Mouse (Mus musculus) liver, embryonic 13.5 days (tissue): ENCODE data around the gene Ddx41. TPM values are rescaled to one million over a fixed set of nuclear protein-coding genes. Genes with fewer than 3 reads are reported as not detected.
A peak's percentile ranks its signal among the peaks of the same experiment; 100 is the strongest.

ENCODE experiments used
- ATAC-seq: fragments of 200-750 bp; cut with Nextera tagmentation; 2 replicates; pipeline ENCODE4 v1.8.0; 2017; ENCODE audit warnings: low read depth, mild to moderate bottlenecking, moderate number of reproducible peaks, moderate library complexity
- DNase-seq: peaks from one replicate; pipeline ENCODE4 v3.0.0; 2022
- H3K27ac ChIP-seq: fragments of 300-500 bp; sonication (generic); 2 replicates; pipeline ENCODE4 v1.5.1; 2015; ENCODE audit warnings: moderate library complexity, mild to moderate bottlenecking, inconsistent platforms
- H3K27me3 ChIP-seq: fragments of 300-500 bp; sonication (generic); 2 replicates; pipeline ENCODE4 v1.6.1; 2015; ENCODE audit warnings: mild to moderate bottlenecking, inconsistent platforms
- H3K36me3 ChIP-seq: fragments of 300-500 bp; sonication (generic); 2 replicates; pipeline ENCODE4 v1.6.1; 2015; ENCODE audit warnings: mild to moderate bottlenecking, inconsistent platforms
- H3K4me1 ChIP-seq: fragments of 300-500 bp; sonication (generic); replicated peaks from 2 replicates; pipeline ENCODE4 v1.6.1; 2015; ENCODE audit warnings: inconsistent platforms
- H3K4me2 ChIP-seq: fragments of 300-500 bp; sonication (generic); 2 replicates; pipeline ENCODE4 v1.6.1; 2015; ENCODE audit warnings: inconsistent platforms, mild to moderate bottlenecking, moderate library complexity
- H3K4me3 ChIP-seq: fragments of 300-500 bp; sonication (generic); replicated peaks from 2 replicates; pipeline ENCODE4 v1.5.1; 2015; ENCODE audit warnings: mild to moderate bottlenecking, inconsistent platforms
- H3K9ac ChIP-seq: fragments of 300-500 bp; sonication (generic); 2 replicates; pipeline ENCODE4 v1.6.1; 2015; ENCODE audit warnings: mild to moderate bottlenecking, inconsistent platforms
- H3K9me3 ChIP-seq: fragments of 300-500 bp; sonication (generic); replicated peaks from 2 replicates; pipeline ENCODE4 v1.6.1; 2016; ENCODE audit warnings: inconsistent platforms
- WGBS: fragments of 180-500 bp; shearing (Covaris S2); methylation state at CpG from one replicate; pipeline ENCODE4 v1.1.7; 2015; ENCODE audit not compliant: insufficient replicate concordance; 5-methylcytosine and 5-hydroxymethylcytosine counted together
- polyA plus RNA-seq: library from polyadenylated mRNA; unstranded; fragments of >200 nt; fragmentation: Nextera tagmentation; extraction: Ambion mirVana; gene quantifications from 2 replicates; pipeline ENCODE4 v1.2.1, GENCODE M21; 2015

Ddx41 gene
- polyA plus RNA-seq, 1 experiment from 2014 or later: 31.7 TPM

DNA sequence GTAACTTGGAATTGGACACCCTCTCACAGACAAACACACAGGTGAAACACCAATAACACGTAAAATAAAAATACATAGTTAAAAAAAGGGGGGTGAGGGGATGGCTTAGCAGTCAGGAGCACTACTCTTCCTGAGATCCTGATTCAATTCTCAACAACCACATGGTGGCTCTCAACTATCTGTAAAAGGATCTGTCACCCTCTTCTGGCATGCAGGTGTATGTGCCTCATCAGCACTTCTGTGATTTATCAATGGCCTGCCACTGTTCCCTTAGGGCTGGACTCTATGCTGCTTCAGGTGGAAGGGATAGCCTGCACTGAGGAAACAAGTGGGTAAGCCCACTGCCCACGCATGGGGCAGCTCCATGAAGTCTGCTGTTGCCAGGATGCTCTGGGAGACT, 4.5 kb upstream of the Ddx41 start:
- Histone ChIP-seq H3K4me3 (no peak overlapping the region), H3K9me3 (no peaks in the 10 kb centered on the region), H3K36me3 (peaks cover 68% of the 10 kb centered on the region), H3K27ac (no peak overlapping the region), H3K27me3 (no peaks in the 10 kb centered on the region), H3K4me1 (peaks cover 50% of the 10 kb centered on the region), H3K9ac (no peak overlapping the region), H3K4me2 (no peak overlapping the region)
- DNase-seq: no peak
- ATAC-seq: no peak
- WGBS: 77% methylated on average over 2 of the region's 2 CpGs

DNA sequence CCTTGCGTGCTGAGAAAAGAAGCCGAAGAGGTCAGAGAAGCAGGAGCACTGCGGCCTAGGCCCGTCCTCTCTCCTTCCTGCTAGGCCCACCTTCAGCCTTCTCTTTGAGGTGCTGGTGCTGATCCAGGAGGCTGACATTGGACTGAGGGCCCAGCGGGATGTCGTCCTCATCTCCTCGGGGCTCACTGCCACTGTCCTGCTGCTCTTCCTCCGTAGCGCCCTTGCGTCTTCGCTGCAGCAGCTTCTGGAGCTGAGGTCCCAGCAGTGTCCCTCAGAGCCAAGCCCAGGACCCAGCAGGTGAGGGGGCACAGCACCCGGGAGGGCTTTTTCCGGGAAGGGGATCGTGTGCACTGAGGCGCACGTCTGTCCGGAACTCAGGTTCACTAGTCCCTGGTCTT, 663 bp downstream of the Ddx41 start:
- H3K4me1 ChIP-seq: peaks cover 33% of the 10 kb centered on the region
- peak overlapping the region; percentile 68; the same call in 1 of the 2 replicates for H3K27ac ChIP-seq
- ATAC-seq (peak; percentile 3), DNase-seq (no peak)
- no peaks in the 10 kb centered on the region for H3K27me3 ChIP-seq
- 15% methylated on average over 17 of the region's 17 CpGs for WGBS
- H3K4me3 ChIP-seq: peak overlapping the region; percentile 91
- H3K36me3 ChIP-seq: peaks cover 66% of the 10 kb centered on the region
- H3K9ac ChIP-seq: peak overlapping the region; percentile 83
- H3K9me3 ChIP-seq: no peaks in the 10 kb centered on the region
- peak overlapping the region; percentile 97 for H3K4me2 ChIP-seq

DNA sequence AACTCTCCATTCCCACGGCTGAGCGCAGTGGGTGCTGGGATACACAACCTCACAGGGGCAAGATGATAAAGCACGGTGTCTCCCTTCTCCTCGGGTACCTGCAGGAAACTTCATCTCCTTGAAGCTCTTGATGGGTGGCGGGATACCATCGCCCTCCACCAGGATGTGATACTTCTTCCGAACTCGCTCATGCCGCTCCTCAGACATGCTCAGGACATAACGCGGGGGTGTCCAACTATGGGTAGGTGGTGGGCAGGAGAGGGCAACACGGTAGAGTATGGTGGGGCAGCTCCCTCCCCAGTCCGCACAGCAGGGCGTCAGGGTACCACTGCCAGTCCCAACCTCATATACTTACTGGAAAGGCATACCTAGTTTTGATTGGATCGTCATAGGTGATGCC, 1.3 kb downstream of the Ddx41 start:
- Histone ChIP-seq H3K9ac (peak overlapping the region; percentile 83), H3K27ac (no peak overlapping the region), H3K4me3 (peak overlapping the region; percentile 91), H3K4me1 (peaks cover 31% of the 10 kb centered on the region), H3K27me3 (no peaks in the 10 kb centered on the region), H3K36me3 (peaks cover 65% of the 10 kb centered on the region), H3K4me2 (peak overlapping the region; percentile 97), H3K9me3 (no peaks in the 10 kb centered on the region)
- WGBS: 87% methylated on average over 15 of the region's 15 CpGs
- ATAC-seq: no peak
- no peak for DNase-seq

DNA sequence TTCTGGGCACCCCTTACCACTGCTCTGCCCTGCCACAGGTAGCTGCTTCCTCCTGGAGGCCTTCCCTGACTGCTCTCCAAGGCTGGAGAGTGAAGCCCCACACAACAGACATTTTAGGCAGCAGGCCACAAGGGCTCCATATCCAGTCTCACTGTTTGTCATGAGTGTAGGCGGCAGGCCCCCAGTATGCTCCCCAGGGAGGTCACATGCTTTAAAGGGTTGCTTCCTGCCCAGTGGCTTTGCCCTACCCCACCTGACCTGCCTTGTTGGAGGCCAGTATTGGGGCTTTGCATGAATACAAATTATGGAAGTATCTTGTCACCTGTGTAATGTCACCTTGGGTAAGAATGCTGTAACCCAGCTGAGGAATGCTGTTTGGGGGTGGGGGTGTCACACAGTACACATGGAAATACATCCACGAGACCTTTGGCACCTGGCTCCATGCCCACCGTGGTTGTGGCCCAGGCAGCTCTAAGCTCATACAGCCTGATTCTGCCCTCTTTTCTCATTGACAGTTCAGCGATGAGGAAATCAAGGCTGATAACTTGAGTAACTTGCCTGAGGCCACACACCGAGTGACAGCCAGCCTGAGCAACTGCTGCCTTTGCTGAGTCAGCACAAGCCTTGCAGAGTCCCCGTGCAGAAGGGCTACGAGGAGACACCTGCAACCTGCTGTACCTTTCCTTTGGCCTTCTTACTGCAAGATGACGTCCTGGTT, 7.1 kb downstream of the Ddx41 start, which contains the start of gene Dok3:
Dok3 (minus strand) TSS at position 99 of the 718 bp plus-strand sequence.
- DNase-seq (no peak), ATAC-seq (no peak)
- Histone ChIP-seq H3K4me3 (peak within 1 kb of the TSS; percentile 7; the same call in 1 of the 2 replicates), H3K4me1 (peaks cover 46% of the 10 kb centered on the region), H3K9ac (peak within 1 kb of the TSS; percentile 22; the same call in 1 of the 2 replicates), H3K27ac (peak within 1 kb of the TSS; percentile 73), H3K36me3 (peaks cover 51% of the 10 kb centered on the region), H3K27me3 (no peaks in the 10 kb centered on the region), H3K4me2 (peak within 1 kb of the TSS; percentile 31), H3K9me3 (no peaks in the 10 kb centered on the region)
- 49% methylated on average over 8 of the region's 8 CpGs for WGBS

DNA sequence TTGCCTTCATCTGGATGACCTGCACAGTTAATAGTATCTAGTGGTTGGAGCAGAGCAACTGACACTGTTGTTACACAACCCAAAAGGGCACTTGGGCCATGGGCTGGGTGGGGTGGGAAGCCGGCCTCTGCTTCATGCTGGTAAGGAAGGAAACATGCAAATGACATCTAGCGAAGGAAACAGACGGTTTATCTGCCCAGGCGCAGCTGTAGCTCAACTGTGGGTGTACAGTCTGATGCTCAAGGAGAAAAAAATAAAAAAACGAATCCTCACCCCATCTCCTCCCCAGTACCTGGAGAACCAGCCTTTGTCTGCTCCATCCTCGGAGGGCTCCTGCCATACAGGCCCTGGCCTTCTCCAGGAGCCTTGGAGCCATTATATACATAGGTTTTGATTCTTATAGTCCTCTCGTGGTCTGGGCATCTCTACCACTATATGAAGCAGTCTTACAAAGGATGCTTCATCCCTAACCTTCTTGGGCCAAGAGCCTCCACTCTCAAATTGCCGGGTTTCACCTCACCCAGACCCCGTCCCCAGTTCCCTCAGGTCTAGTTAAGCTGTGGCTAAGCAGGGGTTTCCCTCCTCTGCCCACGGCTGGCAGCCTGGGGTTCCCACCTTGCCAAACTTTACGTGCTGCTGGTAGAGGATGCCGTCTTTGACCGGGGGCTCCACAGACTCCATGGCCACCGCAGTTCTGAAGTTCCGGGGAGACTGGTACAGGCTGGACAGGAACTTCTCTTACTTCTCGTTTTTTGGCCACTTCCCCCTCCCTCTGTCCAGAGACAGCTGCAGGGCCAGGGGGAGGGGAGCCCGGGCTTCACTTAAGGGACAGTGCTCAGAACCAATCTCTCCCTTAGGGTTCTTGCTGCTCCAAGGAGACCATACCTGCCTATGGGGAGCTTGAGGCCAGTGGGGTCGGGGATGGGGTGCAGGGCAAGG, 8.4 kb downstream of the Ddx41 start:
- WGBS: 21% methylated on average over 18 of the region's 18 CpGs
- H3K9ac ChIP-seq: peak overlapping the region; percentile 22; the same call in 1 of the 2 replicates
- H3K27me3 ChIP-seq: no peaks in the 10 kb centered on the region
- peak; percentile 66 for ATAC-seq
- no peaks in the 10 kb centered on the region for H3K9me3 ChIP-seq
- peak overlapping the region; percentile 7; the same call in 1 of the 2 replicates for H3K4me3 ChIP-seq
- H3K4me1 ChIP-seq: peaks cover 56% of the 10 kb centered on the region
- peak overlapping the region; percentile 31 for H3K4me2 ChIP-seq
- no peak for DNase-seq
- peak overlapping the region; percentile 73 for H3K27ac ChIP-seq
- H3K36me3 ChIP-seq: peaks cover 40% of the 10 kb centered on the region

DNA sequence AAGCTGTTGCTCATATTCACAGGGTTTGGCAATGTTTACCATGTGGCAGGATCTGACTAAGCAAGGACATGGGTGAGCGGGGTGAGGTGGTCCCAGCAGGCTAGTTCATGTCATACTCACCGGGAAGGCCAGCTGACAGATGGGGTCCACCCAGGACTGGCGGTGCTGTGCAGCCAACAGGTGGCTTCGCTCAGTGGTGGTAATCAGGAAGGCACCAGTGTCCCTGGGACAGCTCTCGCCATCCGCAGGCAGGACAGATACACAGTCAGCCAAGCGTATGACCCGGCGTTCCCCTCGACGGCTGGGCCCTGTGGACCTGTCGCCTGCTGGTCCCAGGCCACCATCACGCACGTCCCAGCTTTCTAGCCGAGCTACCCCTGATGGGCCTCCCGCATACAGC, 9.2 kb downstream of the Ddx41 start:
- peaks cover 60% of the 10 kb centered on the region for H3K4me1 ChIP-seq
- peaks cover 31% of the 10 kb centered on the region for H3K36me3 ChIP-seq
- H3K4me3 ChIP-seq: no peak overlapping the region
- H3K9ac ChIP-seq: peak overlapping the region; percentile 26; the same call in 1 of the 2 replicates
- DNase-seq (no peak), ATAC-seq (no peak)
- H3K4me2 ChIP-seq: peak overlapping the region; percentile 17; the same call in 1 of the 2 replicates
- peak overlapping the region; percentile 73 for H3K27ac ChIP-seq
- WGBS: 68% methylated on average over 16 of the region's 16 CpGs
- H3K27me3 ChIP-seq: no peaks in the 10 kb centered on the region
- H3K9me3 ChIP-seq: no peaks in the 10 kb centered on the region

- no peak overlapping the region for H3K4me2 ChIP-seq
Observed at GRCm38 (mm10) chr13:55525733-55526553, 10.5 kb downstream of the Ddx41 start.

DNA sequence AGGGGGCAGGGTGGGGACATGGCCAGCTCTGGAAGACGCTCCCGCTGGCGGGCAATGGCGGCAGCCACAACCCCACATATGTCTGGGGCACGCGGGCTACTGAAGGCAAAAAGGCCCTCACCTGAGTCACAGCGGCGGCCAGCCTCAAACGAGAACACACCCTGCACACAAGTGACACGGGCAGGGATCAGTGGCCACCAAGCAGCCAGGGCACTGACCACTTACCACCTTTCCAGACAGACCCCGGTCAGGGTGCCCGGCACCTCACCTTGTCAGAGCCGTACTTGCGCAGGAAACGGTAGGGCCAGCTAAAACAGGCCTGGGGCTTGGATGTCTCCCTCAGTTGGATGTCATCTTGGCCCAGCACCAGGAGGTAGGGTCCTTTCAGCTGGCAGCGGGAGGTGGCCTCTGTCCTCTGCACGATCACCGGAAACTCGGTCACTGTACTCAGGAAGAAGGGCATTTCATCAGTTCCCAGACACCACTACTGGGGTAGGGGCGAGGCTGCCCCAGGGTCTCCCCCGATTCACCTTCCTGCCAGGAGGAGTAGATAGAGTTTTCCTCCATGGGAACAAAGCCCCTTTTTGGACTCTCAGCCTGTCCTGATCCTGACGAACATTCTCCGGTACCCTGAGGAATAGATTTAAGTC, 12.4 kb downstream of the Ddx41 start:
- Histone ChIP-seq H3K27ac (peak overlapping the region; percentile 47; the same call in 1 of the 2 replicates), H3K4me3 (no peak overlapping the region), H3K36me3 (peaks cover 2% of the 10 kb centered on the region; the same call in 1 of the 2 replicates), H3K4me2 (no peak overlapping the region), H3K9ac (no peak overlapping the region), H3K4me1 (peaks cover 45% of the 10 kb centered on the region), H3K27me3 (0 out of 2 replicates have a peak, but pooled peaks cover 3% of the 10 kb centered on the region), H3K9me3 (no peaks in the 10 kb centered on the region)
- 85% methylated on average over 23 of the region's 23 CpGs for WGBS
- DNase-seq (no peak), ATAC-seq (no peak)

More at GRCm38 (mm10) chr13:55525733-55526553, 10.5 kb downstream of the Ddx41 start:
- 75% methylated on average over 16 of the region's 16 CpGs for WGBS
- H3K27me3 ChIP-seq: no peaks in the 10 kb centered on the region
- H3K36me3 ChIP-seq: peaks cover 19% of the 10 kb centered on the region
- H3K27ac ChIP-seq: no peak overlapping the region
- peaks cover 60% of the 10 kb centered on the region for H3K4me1 ChIP-seq
- no peak for DNase-seq
- no peaks in the 10 kb centered on the region for H3K9me3 ChIP-seq
- no peak overlapping the region for H3K4me3 ChIP-seq
- ATAC-seq: no peak
- H3K9ac ChIP-seq: no peak overlapping the region

DNA sequence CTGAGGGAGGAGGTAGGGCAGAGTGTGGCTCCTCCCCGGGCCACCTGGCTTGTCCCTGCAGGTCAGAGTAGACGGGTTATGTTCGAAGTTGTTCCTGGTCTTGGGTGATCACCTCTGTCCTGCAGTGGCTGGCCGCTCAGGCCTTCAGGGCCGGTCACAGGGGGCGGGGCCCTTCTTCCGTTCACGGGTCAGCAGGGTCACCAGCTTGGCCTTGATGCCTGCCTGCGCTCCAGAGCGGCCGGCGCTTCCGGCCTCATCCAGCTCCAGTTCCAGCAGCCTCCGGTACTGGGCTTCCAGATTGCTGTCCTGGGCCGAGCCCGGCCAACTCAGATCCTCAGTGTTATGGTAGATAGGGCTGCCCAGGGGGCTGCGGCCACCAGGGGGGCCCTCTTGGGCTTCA, 13.2 kb downstream of the Ddx41 start:
- Histone ChIP-seq H3K4me3 (no peak overlapping the region), H3K27me3 (0 out of 2 replicates have a peak, but pooled peaks cover 3% of the 10 kb centered on the region), H3K9ac (no peak overlapping the region), H3K27ac (peak overlapping the region; percentile 47; the same call in 1 of the 2 replicates), H3K4me2 (no peak overlapping the region), H3K4me1 (peaks cover 37% of the 10 kb centered on the region), H3K36me3 (no peaks in the 10 kb centered on the region), H3K9me3 (no peaks in the 10 kb centered on the region)
- 73% methylated on average over 17 of the region's 17 CpGs for WGBS
- no peak for DNase-seq
- peak; percentile 39; the same call in 1 of the 2 replicates for ATAC-seq

DNA sequence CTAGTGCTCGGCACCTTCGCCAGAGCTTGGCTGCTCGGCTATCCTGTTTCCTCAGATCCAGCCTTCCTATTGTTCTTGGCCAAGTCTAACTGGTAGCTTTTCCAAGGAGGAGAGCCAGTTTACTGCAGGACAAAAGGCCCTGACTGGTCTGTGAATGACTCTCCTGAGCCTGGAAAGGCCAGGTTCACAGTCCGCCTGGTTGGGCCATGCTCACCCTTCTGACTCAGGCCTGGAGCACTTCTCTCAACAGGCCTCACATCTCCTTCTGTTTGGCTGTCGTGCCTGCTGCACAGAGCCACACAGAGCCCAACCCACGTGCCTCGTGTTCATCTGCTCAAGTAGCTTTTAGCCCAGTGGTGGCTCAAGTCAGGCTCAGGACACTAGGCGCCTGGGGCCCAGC, 13.7 kb downstream of the Ddx41 start:
- Histone ChIP-seq H3K9me3 (no peaks in the 10 kb centered on the region), H3K27me3 (0 out of 2 replicates have a peak, but pooled peaks cover 3% of the 10 kb centered on the region), H3K9ac (no peak overlapping the region), H3K4me1 (peaks cover 31% of the 10 kb centered on the region), H3K4me3 (no peak overlapping the region), H3K4me2 (no peak overlapping the region), H3K27ac (peak overlapping the region; percentile 47; the same call in 1 of the 2 replicates), H3K36me3 (no peaks in the 10 kb centered on the region)
- ATAC-seq (no peak), DNase-seq (no peak)
- 60% methylated on average over 8 of the region's 8 CpGs for WGBS
